Mouse (Mus musculus) brown adipose tissue, adult 24 weeks (tissue): ENCODE results near the gene Rxfp4. TPM values are rescaled to one million over a fixed set of nuclear protein-coding genes. Genes with fewer than 3 reads are reported as not detected.

ENCODE experiments used
- H3K27ac ChIP-seq: fragments of 200-500 bp; replicated peaks from 2 replicates; pipeline ENCODE4 v1.5.1; 2012; ENCODE audit warnings: low read depth, mild to moderate bottlenecking, low read length
- H3K4me1 ChIP-seq: fragments of 200-500 bp; 2 replicates; pipeline ENCODE4 v1.6.1; 2012; ENCODE audit warnings: low read length, mixed read lengths; ENCODE audit not compliant: control insufficient read depth, insufficient read depth, insufficient read length
- H3K4me3 ChIP-seq: fragments of 200-500 bp; 2 replicates; pipeline ENCODE4 v1.5.1; 2012; ENCODE audit warnings: low read depth, mild to moderate bottlenecking, low read length, moderate library complexity; ENCODE audit not compliant: insufficient read depth
- polyA plus RNA-seq: library from polyadenylated mRNA; stranded (reverse); fragments of >200 nt; gene quantifications from 2 replicates; pipeline ENCODE4 v1.2.4, GENCODE M21; 2012; ENCODE audit not compliant: missing spikeins, insufficient read depth, insufficient read length

Rxfp4 gene
- polyA plus RNA-seq, 1 experiment, result not detected

DNA sequence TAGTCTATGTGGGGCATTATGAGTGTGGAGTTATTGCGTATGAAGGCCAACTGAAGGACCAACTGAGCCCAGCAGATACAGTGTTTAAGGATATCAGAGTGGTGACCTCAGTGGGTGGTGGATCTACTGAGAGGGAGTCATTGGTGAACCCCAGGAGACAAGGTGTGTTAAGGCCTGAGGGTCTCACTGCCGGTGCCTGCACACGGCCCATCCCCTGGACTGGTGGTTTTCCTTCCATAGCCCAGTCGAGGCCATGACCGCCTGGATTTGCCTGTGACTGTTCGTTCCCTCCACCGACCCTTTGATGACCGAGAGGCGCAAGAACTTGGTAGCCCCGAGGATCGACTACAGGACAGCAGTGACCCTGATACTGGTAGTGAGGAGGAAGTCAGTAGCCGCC is 7.0 kb downstream of the Rxfp4 start:
- Histone ChIP-seq H3K27ac (no peak overlapping the region), H3K4me1 (no peaks in the 10 kb centered on the region), H3K4me3 (no peak overlapping the region)

DNA sequence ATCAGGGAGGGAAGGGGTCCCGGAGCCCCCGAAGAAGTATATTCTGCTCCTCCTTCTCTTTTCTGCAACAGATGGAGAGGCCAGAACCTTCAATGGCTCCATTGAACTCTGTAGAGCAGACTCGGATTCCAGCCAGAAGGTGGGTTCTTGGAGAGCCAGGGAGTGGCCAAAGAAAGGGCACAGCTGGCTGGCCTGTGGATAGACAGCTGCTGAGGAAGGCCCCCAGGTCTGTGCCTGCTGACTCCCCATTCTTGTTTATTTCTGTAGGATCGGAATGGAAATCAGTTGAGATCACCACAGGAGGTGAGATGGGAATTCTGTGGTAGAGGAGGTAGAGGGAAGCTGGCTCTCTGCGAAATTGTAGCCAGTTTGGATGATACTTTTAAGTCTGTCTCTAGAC is 9.9 kb downstream of the Rxfp4 start:
- Histone ChIP-seq H3K4me3 (no peak overlapping the region), H3K27ac (no peak overlapping the region), H3K4me1 (no peaks in the 10 kb centered on the region)

- H3K4me3 ChIP-seq, result no peak overlapping the region
- H3K27ac ChIP-seq, result no peak overlapping the region
- H3K4me1 ChIP-seq, result no peaks in the 10 kb centered on the region
Observed at GRCm38 (mm10) chr3:88640676-88641075, 12.3 kb downstream of the Rxfp4 start.

GRCm38 (mm10) chr3:88639239-88639638 is 13.7 kb downstream of the Rxfp4 start:
- H3K4me1 ChIP-seq, result no peaks in the 10 kb centered on the region
- no peak overlapping the region for H3K4me3 ChIP-seq
- H3K27ac ChIP-seq, result no peak overlapping the region

DNA sequence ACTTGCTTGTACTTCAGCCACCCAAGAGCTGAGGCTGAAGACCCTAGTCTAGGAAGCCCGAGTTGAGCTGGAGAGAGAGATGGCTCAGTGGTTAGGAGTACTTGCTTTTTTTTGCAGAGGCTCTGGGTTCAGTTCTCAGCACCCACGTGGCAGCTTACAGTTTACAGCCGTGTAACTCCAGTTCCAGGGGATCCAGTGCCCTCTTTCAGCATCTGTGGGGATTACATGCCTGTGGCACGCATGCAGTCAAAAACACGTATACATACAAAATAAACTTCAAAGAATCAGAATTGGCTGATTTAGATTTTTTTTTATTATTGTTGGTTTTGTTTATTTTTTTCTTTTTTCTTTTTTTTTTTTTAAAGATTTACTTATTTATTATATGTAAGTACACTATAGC is 15.8 kb downstream of the Rxfp4 start:
- H3K4me1 ChIP-seq, result no peaks in the 10 kb centered on the region
- H3K4me3 ChIP-seq, result no peak overlapping the region
- no peak overlapping the region for H3K27ac ChIP-seq

DNA sequence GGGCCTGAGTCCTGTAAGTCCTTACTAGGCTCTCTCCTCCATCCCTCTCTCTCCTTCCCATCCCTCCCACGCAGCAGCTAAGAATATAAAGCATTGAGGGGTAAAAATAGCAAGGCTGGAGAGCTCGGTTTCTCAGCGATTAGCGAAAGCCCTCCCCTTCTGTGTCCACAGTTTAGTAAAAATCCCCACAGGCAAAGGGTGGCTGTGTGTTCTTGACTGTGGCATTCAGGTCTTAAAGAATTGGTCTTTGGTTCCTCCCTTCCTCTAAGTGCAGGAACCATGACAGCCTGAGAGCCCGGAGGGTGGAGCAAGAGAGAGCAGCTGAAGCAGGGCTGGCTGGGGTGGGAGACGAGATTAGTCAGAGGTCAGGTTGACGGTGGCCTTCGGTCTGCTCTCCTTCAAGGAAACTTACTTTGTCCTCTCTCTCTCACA is 16.4 kb downstream of the Rxfp4 start:
- no peak overlapping the region for H3K4me3 ChIP-seq
- no peaks in the 10 kb centered on the region; the same call in 1 of the 2 replicates for H3K4me1 ChIP-seq
- H3K27ac ChIP-seq, result no peak overlapping the region

GRCm38 (mm10) chr3:88635506-88636275 is 17.3 kb downstream of the Rxfp4 start:
- Histone ChIP-seq H3K4me1 (no peaks in the 10 kb centered on the region; the same call in 1 of the 2 replicates), H3K27ac (no peak overlapping the region), H3K4me3 (no peak overlapping the region)

DNA sequence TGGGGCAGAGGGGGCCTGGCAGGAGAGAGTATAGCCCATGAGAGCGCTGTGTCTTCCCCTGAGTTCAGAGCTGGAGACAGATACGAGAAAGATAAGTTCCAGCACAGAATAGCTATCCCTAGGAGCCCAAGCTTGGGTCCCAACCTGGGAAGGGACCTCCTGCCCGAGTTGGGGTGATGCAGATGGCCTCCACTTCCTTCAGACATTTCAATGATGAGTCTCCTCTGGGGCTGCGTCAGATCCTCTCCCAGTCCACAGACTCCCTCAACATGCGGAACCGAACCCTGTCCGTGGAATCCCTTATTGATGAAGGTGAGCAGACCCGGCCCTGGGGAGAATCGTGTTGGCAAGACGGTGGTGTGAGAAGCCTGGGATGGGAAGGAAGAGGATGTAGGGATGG is 19.9 kb downstream of the Rxfp4 start:
- Histone ChIP-seq H3K4me1 (peaks cover 17% of the 10 kb centered on the region), H3K27ac (no peak overlapping the region), H3K4me3 (no peak overlapping the region)

DNA sequence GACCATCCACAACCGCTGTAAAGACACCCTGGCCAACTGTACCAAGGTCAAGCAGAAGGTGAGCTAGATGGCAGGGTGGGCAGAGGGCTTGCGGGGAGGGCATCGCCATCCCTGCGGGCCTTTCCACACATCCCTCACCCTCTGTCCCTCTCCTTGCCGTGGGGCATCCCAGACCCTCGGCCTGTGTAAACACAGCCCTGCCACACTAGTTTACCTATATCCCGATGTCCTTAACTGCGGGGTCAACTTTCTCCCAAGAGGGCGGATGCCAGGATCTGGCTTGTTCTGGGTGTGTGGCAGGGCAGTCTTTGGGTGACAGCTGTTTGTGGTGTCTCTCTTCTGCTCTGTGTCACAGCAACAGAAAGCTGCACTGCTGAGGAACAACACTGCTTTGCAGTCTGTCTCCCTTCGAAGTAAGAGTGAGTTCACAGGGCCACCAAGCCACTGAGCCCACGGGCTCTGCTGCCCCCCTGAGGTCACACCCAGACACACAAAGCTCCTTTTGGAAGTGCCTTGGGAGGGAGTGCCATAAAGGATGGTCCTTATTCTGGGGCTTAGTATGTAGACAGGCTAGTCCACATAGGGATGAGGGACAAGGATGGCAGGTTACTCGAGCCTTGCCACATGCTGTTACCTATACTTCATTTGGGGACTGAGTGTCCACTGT is 20.9 kb downstream of the Rxfp4 start:
- no peak overlapping the region for H3K4me3 ChIP-seq
- peaks cover 22% of the 10 kb centered on the region for H3K4me1 ChIP-seq
- no peak overlapping the region for H3K27ac ChIP-seq

DNA sequence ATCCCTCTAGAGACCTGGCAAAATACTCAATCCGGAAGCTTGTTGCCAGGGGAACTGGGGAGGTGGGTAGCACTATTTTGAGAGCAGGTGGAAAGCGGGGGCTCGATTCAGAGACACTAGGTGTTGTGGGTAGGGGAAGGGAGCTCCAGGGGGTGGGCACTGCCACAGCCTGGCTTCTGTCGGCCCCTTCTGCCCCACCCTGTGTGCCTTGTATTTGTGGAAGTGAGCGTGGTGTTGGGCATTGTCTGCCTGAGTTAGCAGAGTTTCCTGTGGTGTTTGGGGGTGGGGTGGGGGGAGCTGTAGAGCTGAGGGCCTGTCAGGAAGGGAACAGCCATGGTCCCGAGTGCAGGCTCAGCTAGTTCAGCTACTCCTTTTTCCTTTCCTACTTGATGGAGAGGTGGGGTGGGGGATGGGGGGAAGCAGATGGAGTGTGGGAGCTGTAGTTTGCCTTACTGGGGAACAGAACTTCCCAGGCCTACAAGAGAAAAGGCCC is 22.0 kb downstream of the Rxfp4 start:
- H3K4me3 ChIP-seq, result peak overlapping the region; percentile 5; the same call in 1 of the 2 replicates
- peaks cover 29% of the 10 kb centered on the region for H3K4me1 ChIP-seq
- H3K27ac ChIP-seq, result peak overlapping the region; percentile 85

GRCm38 (mm10) chr3:88630018-88630417 is 22.9 kb downstream of the Rxfp4 start:
- Histone ChIP-seq H3K4me3 (no peak overlapping the region), H3K27ac (0 out of 2 replicates have a peak overlapping the region, but pooled peaks have one; percentile 6), H3K4me1 (peaks cover 36% of the 10 kb centered on the region)

DNA sequence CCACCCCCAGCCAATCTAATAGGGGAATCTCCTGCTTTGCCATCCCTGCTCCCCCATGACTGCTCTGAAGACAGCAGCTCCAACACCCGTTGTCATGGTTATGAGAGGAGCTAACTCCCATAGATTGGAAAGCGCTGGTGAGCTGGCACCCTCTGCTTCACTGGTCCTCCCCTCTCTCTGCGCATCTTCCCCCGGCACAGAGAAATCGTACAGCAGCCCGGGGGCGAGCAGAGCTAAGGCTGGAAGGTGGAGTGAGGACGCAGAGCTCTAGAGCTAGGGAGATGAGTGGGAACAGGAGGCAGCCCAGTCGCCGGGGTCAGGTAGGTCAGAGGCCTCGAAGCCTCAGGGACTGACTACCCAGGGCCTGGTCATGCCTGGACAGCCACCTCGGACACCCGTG is 23.7 kb downstream of the Rxfp4 start:
- Histone ChIP-seq H3K4me3 (no peak overlapping the region), H3K27ac (peak overlapping the region; percentile 53), H3K4me1 (peaks cover 43% of the 10 kb centered on the region)

DNA sequence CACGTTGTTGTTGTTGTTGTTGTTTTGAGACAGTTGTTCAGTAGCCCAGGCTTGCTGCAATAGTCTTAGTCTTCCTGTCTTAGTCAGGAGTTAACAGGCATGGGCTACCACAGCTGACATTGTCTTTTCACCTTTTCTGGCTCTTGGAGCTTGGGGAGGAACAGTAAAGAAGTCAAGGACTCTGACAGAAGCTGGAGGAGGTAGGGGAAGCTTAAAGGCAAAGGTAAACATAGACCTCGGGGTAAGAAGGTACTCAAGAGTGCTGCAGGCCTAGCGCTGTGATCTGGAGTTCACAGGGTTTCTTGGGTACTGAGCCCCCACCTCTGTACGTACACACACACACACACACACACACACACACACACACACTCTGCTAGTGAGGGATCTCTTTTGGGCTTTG is 24.2 kb downstream of the Rxfp4 start:
- Histone ChIP-seq H3K27ac (peak overlapping the region; percentile 53), H3K4me3 (no peak overlapping the region), H3K4me1 (peaks cover 47% of the 10 kb centered on the region)

GRCm38 (mm10) chr3:88627535-88627934 is 25.4 kb downstream of the Rxfp4 start:
- H3K4me1 ChIP-seq, result peaks cover 50% of the 10 kb centered on the region
- no peak overlapping the region for H3K27ac ChIP-seq
- no peak overlapping the region for H3K4me3 ChIP-seq

GRCm38 (mm10) chr3:88627114-88627513 is 25.8 kb downstream of the Rxfp4 start:
- no peak overlapping the region for H3K27ac ChIP-seq
- peaks cover 50% of the 10 kb centered on the region for H3K4me1 ChIP-seq
- H3K4me3 ChIP-seq, result no peak overlapping the region

DNA sequence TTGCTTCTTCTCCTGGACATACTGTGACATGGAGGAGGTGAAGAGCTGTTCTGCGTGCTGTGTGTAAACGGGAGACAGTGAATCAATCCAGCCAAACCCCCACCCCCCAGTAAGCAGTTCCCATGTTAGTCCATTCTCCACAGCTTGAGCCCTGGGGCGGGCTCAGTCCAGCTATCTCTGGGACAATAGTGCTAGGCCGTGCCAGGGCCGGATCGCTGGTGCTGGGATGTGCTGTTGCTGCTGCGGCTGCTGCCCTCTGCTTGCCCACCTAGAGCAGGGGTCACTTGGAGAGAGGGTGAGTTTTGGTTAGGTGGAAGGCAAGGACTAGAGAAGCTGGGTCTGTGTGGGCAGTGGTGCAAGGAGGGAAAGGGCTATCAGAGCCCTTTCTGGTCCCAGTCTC is 26.6 kb downstream of the Rxfp4 start:
- peaks cover 50% of the 10 kb centered on the region for H3K4me1 ChIP-seq
- H3K4me3 ChIP-seq, result no peak overlapping the region
- peak overlapping the region; percentile 33 for H3K27ac ChIP-seq
